Mouse (Mus musculus) c-Kit-positive CD71-positive TER-119-negative erythroid progenitor cells, embryonic 14.5 days (primary cell): ENCODE results near the gene Csnk1e.
"Not testable (repeated sequence)": the region's sequence is repeated elsewhere in the genome, so short reads cannot be mapped to it uniquely, and the experiment has no call there.

Experiments used
- DNase-seq: peaks from one replicate; pipeline ENCODE4 v3.0.0-alpha.2; 2013; ENCODE audit warnings: low read depth

The Csnk1e gene

GRCm38 (mm10) chr15:79455106-79455810 is at the start of gene Csnk1e:
TSS of gene Csnk1e (minus strand) at chr15:79455566.
- no peak for DNase-seq

GRCm38 (mm10) chr15:79504707-79505452 is 49.5 kb upstream of the Csnk1e start, which contains the start of gene Kcnj4:
TSS of gene Kcnj4 (minus strand) at chr15:79505241.
- no peak for DNase-seq

GRCm38 (mm10) chr15:79503438-79503837 is 48.1 kb upstream of the Csnk1e start:
- no peak for DNase-seq

- no peak for DNase-seq
Observed at GRCm38 (mm10) chr15:79502891-79503341, 47.5 kb upstream of the Csnk1e start.

- no peak for DNase-seq
Observed at GRCm38 (mm10) chr15:79500110-79500509, 44.7 kb upstream of the Csnk1e start.

GRCm38 (mm10) chr15:79493527-79493926 is 38.2 kb upstream of the Csnk1e start:
- DNase-seq = no peak

- no peak for DNase-seq
Observed at GRCm38 (mm10) chr15:79489463-79489862, 34.1 kb upstream of the Csnk1e start.

- no peak for DNase-seq
Observed at GRCm38 (mm10) chr15:79481181-79481688, 25.9 kb upstream of the Csnk1e start.

GRCm38 (mm10) chr15:79477227-79477626 is 21.9 kb upstream of the Csnk1e start:
- no peak for DNase-seq

- DNase-seq = no peak
Observed at GRCm38 (mm10) chr15:79473638-79474355, 18.4 kb upstream of the Csnk1e start.

- no peak for DNase-seq
Observed at GRCm38 (mm10) chr15:79473042-79473441, 17.7 kb upstream of the Csnk1e start.

GRCm38 (mm10) chr15:79471095-79471494 is 15.7 kb upstream of the Csnk1e start:
- DNase-seq = no peak

GRCm38 (mm10) chr15:79470583-79470982 is 15.2 kb upstream of the Csnk1e start:
- DNase-seq = no peak

GRCm38 (mm10) chr15:79469577-79469976 is 14.2 kb upstream of the Csnk1e start:
- DNase-seq = no peak

GRCm38 (mm10) chr15:79466601-79467286 is 11.4 kb upstream of the Csnk1e start:
- peak; percentile 54 for DNase-seq

GRCm38 (mm10) chr15:79456546-79456945 is 1.2 kb upstream of the Csnk1e start:
- no peak for DNase-seq

- DNase-seq = not testable (repeated sequence)
Observed at GRCm38 (mm10) chr15:79456104-79456503, 738 bp upstream of the Csnk1e start.

- no peak for DNase-seq
Observed at GRCm38 (mm10) chr15:79453831-79454230, 1.5 kb downstream of the Csnk1e start.

- DNase-seq = no peak
Observed at GRCm38 (mm10) chr15:79448041-79448440, 7.3 kb downstream of the Csnk1e start.

- no peak for DNase-seq
Observed at GRCm38 (mm10) chr15:79445786-79446654, 9.3 kb downstream of the Csnk1e start.
